In the genomic region with DNA sequence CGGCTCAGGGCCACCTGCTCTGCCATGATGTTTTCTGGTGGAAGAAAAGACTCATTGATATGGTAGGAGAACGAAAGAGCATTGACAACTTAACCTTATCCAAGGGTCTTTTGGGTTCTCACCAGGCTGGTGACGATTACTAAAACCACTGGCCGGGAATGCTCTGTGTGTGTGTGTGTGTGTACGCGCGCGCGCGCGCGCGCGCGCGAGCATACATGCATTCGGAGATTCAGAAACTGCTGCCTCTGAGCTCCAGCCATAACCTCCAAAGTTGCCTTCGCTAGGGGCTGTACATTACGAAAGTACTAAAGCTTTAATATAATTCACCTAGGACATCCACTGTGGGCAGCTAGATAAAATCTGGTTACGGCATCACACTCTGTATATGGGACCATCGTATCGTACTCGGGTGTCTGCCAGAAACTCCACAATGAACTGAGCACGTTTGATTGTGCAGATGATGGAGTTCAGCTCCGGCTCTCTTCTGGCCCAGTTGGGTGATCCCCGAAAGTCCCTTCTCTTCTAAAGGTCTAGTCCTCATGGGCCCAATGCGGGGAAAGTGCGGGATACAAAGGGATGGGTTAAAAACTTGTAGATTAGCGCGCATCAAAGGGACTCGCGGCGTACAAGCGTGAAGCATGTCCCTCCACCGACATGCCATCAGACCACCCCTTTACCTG, we compare ENCODE assay signal across 8 mouse cellular contexts. TPM values are rescaled to one million over a fixed set of nuclear protein-coding genes. Genes with fewer than 3 reads are reported as not detected.
DNase-seq lines count a peak whose midpoint lies in the region; ATAC-seq lines count a peak whose summit lies in the region.

No protein-coding gene starts in this region.

- no peaks in the 10 kb centered on the region for H3K36me3 ChIP-seq in heart, embryonic 11.5 days (ENCODE audit: control insufficient read depth, insufficient read depth, low read length)
- H3K36me3 ChIP-seq in hindbrain, embryonic 13.5 days = peaks cover 8% of the 10 kb centered on the region
- H3K36me3 ChIP-seq in midbrain, embryonic 14.5 days (ENCODE audit: control insufficient read depth, insufficient read depth, low read length) = no peaks in the 10 kb centered on the region

- peak overlapping the region; percentile 71 for H3K4me2 ChIP-seq in heart, embryonic 11.5 days
- peak overlapping the region; percentile 55 for H3K4me2 ChIP-seq in hindbrain, embryonic 13.5 days
- peak overlapping the region; percentile 61 for H3K4me2 ChIP-seq in midbrain, embryonic 14.5 days (ENCODE audit: low read length)

- no peak for ATAC-seq in heart, embryonic 11.5 days (replicated peaks; ENCODE audit: insufficient number of reproducible peaks, low FRiP score, low TSS enrichment)
- ATAC-seq in hindbrain, embryonic 13.5 days (ENCODE audit: low FRiP score) = peak; percentile 61
- ATAC-seq in midbrain, embryonic 14.5 days (ENCODE audit: low FRiP score, low TSS enrichment) = peak; percentile 48

- no peak for DNase-seq in heart, postnatal 4 days
- peak; percentile 3 for DNase-seq in urinary bladder, postnatal 14 days (ENCODE audit: low spot score)
- DNase-seq in urinary bladder, postnatal 25 days (ENCODE audit: low spot score) = no peak
- peak; percentile 67 for DNase-seq in midbrain, embryonic 14.5 days
- DNase-seq in B cell, adult 2 months = no peak
- no peak for DNase-seq in frontal cortex, postnatal 14 days (ENCODE audit: low spot score in 2 of 2)

- 0 out of 2 replicates have a peak, but pooled peaks cover 3% of the 10 kb centered on the region for H3K4me1 ChIP-seq in heart, embryonic 11.5 days (ENCODE audit: control insufficient read depth, insufficient read depth, low read length)
- peaks cover 13% of the 10 kb centered on the region for H3K4me1 ChIP-seq in hindbrain, embryonic 13.5 days (replicated peaks)
- no peaks in the 10 kb centered on the region for H3K4me1 ChIP-seq in midbrain, embryonic 14.5 days (ENCODE audit: control insufficient read depth, insufficient read depth, low read length)

- peak overlapping the region; percentile 64 for H3K4me3 ChIP-seq in heart, embryonic 11.5 days (ENCODE audit: low read depth, low read length)
- H3K4me3 ChIP-seq in hindbrain, embryonic 13.5 days = peak overlapping the region; percentile 53
- peak overlapping the region; percentile 49 for H3K4me3 ChIP-seq in midbrain, embryonic 14.5 days (replicated peaks; ENCODE audit: low read depth, low read length)

- H3K9ac ChIP-seq in heart, embryonic 11.5 days (ENCODE audit: low read depth, low read length) = peak overlapping the region; percentile 74
- peak overlapping the region; percentile 65 for H3K9ac ChIP-seq in hindbrain, embryonic 13.5 days
- H3K9ac ChIP-seq in midbrain, embryonic 14.5 days (replicated peaks; ENCODE audit: low read length) = peak overlapping the region; percentile 44

- H3K27ac ChIP-seq in heart, embryonic 11.5 days (ENCODE audit: low read depth, low read length) = no peak overlapping the region
- peak overlapping the region; percentile 89 for H3K27ac ChIP-seq in hindbrain, embryonic 13.5 days
- peak overlapping the region; percentile 81; the same call in 1 of the 2 replicates for H3K27ac ChIP-seq in midbrain, embryonic 14.5 days (replicated peaks; ENCODE audit: low read depth, low read length)

- H3K9me3 ChIP-seq in heart, embryonic 11.5 days (replicated peaks; ENCODE audit: control insufficient read depth, low read length) = no peaks in the 10 kb centered on the region
- no peaks in the 10 kb centered on the region for H3K9me3 ChIP-seq in hindbrain, embryonic 13.5 days
- no peaks in the 10 kb centered on the region for H3K9me3 ChIP-seq in midbrain, embryonic 14.5 days (ENCODE audit: control insufficient read depth, low read length)

- H3K27me3 ChIP-seq in heart, embryonic 11.5 days (ENCODE audit: control insufficient read depth, insufficient read depth, low read length) = no peaks in the 10 kb centered on the region
- H3K27me3 ChIP-seq in hindbrain, embryonic 13.5 days = no peaks in the 10 kb centered on the region
- no peaks in the 10 kb centered on the region for H3K27me3 ChIP-seq in midbrain, embryonic 14.5 days (ENCODE audit: control insufficient read depth, insufficient read depth, low read length)

- WGBS in heart, embryonic 11.5 days (ENCODE audit: insufficient replicate concordance) = 21% methylated on average over 35 of the region's 35 CpGs
- 31% methylated on average over 35 of the region's 35 CpGs for WGBS in hindbrain, embryonic 13.5 days
- 37% methylated on average over 35 of the region's 35 CpGs for WGBS in midbrain, embryonic 14.5 days

RNA-seq across cellular contexts. Expression of a gene that starts 0.7 kb away (rescaled TPM):
- polyA plus RNA-seq in heart, embryonic 11.5 days (2014; fragmentation: Nextera tagmentation; extraction: Ambion mirVana) = 25.7 and 26.6 TPM in 2 replicates
- total RNA-seq in heart, postnatal 4 days (2021) = 1 to 10 TPM; 9.1 to 10.0 TPM
- polyA plus RNA-seq in hindbrain, embryonic 13.5 days (2015; fragmentation: Nextera tagmentation; extraction: Ambion mirVana) = 49.9 and 55.0 TPM in 2 replicates
- 55.6 and 59.5 TPM in 2 replicates for polyA plus RNA-seq in midbrain, embryonic 14.5 days (2014; fragmentation: Nextera tagmentation; extraction: Ambion mirVana)

RNA-seq across cellular contexts. Expression of a gene that starts 35.2 kb away (rescaled TPM):
- polyA plus RNA-seq in heart, embryonic 11.5 days (2014; fragmentation: Nextera tagmentation; extraction: Ambion mirVana) = 19.4 and 23.2 TPM in 2 replicates
- 10 to 100 TPM; 39.7 to 40.8 TPM for total RNA-seq in heart, postnatal 4 days (2021)
- 15.4 and 18.8 TPM in 2 replicates for polyA plus RNA-seq in hindbrain, embryonic 13.5 days (2015; fragmentation: Nextera tagmentation; extraction: Ambion mirVana)
- polyA plus RNA-seq in midbrain, embryonic 14.5 days (2014; fragmentation: Nextera tagmentation; extraction: Ambion mirVana) = 17.8 and 23.9 TPM in 2 replicates

RNA-seq across cellular contexts. Expression of a gene that starts 35.2 kb away (rescaled TPM):
- 21.8 and 23.8 TPM in 2 replicates for polyA plus RNA-seq in heart, embryonic 11.5 days (2014; fragmentation: Nextera tagmentation; extraction: Ambion mirVana)
- 10 to 100 TPM; 16.6 to 24.0 TPM for total RNA-seq in heart, postnatal 4 days (2021)
- 36.3 and 36.5 TPM in 2 replicates for polyA plus RNA-seq in hindbrain, embryonic 13.5 days (2015; fragmentation: Nextera tagmentation; extraction: Ambion mirVana)
- polyA plus RNA-seq in midbrain, embryonic 14.5 days (2014; fragmentation: Nextera tagmentation; extraction: Ambion mirVana) = 31.0 and 33.0 TPM in 2 replicates

RNA-seq across cellular contexts. Expression of a gene that starts 52.9 kb away (rescaled TPM):
- not detected in 2 replicates for polyA plus RNA-seq in heart, embryonic 11.5 days (2014; fragmentation: Nextera tagmentation; extraction: Ambion mirVana)
- not detected for total RNA-seq in heart, postnatal 4 days (2021)
- polyA plus RNA-seq in hindbrain, embryonic 13.5 days (2015; fragmentation: Nextera tagmentation; extraction: Ambion mirVana) = not detected in 2 replicates
- polyA plus RNA-seq in midbrain, embryonic 14.5 days (2014; fragmentation: Nextera tagmentation; extraction: Ambion mirVana) = 0.37 TPM in 1 of 2 replicates, not detected in the other

RNA-seq across cellular contexts. Expression of a gene that starts 55.1 kb away (rescaled TPM):
- polyA plus RNA-seq in heart, embryonic 11.5 days (2014; fragmentation: Nextera tagmentation; extraction: Ambion mirVana) = 10.5 and 14.5 TPM in 2 replicates
- total RNA-seq in heart, postnatal 4 days (2021) = 1 to 10 TPM; 7.8 to 7.9 TPM
- 8.2 and 8.5 TPM in 2 replicates for polyA plus RNA-seq in hindbrain, embryonic 13.5 days (2015; fragmentation: Nextera tagmentation; extraction: Ambion mirVana)
- 6.4 and 9.4 TPM in 2 replicates for polyA plus RNA-seq in midbrain, embryonic 14.5 days (2014; fragmentation: Nextera tagmentation; extraction: Ambion mirVana)

Comparison
In these comparisons a context has a peak if more than half of its experiments do, and no peak if none do; other contexts are left out.
1. DNase-seq: peak in urinary bladder, postnatal 14 days (single experiment) and midbrain, embryonic 14.5 days (single experiment); none in heart, postnatal 4 days (single experiment), urinary bladder, postnatal 25 days (single experiment), B cell, adult 2 months (0 of 2) and frontal cortex, postnatal 14 days (0 of 2).
2. Peak in every context shown above with its lines, with median percentiles within 50 percentile points of each other: H3K4me2 ChIP-seq, H3K4me3 ChIP-seq and H3K9ac ChIP-seq.